Mouse (Mus musculus): ENCODE measurements around the gene Gpr137. TPM values are rescaled to one million over a fixed set of nuclear protein-coding genes. Genes with fewer than 3 reads are reported as not detected.

Gene Gpr137
- polyA plus RNA-seq, 1 experiment from 2014 or later = 20.2 TPM

Small RNA genes within 50 kb of the gene (microRNA-seq; reads per million reads assigned to microRNA genes)
- 0.66 reads per million for gene Mir6990

Other genes with a start within 250 kb of the Gpr137 start
- 35.5 and 39.6 TPM in 2 replicates for gene Rps6ka4, start 101.8 kb downstream of the Gpr137 start, polyA plus RNA-seq (2015; fragmentation: Nextera tagmentation; extraction: Ambion mirVana)
- 1.1 and 1.3 TPM in 2 replicates for gene Ccdc88b, start 84.3 kb downstream of the Gpr137 start, polyA plus RNA-seq (2015; fragmentation: Nextera tagmentation; extraction: Ambion mirVana)
- 111 and 122 TPM in 2 replicates for gene Trmt112, start 32.8 kb downstream of the Gpr137 start, polyA plus RNA-seq (2015; fragmentation: Nextera tagmentation; extraction: Ambion mirVana)
- 291 and 307 TPM in 2 replicates for gene Prdx5, start 32.4 kb downstream of the Gpr137 start, polyA plus RNA-seq (2015; fragmentation: Nextera tagmentation; extraction: Ambion mirVana)
- gene Esrra, start 20.7 kb downstream of the Gpr137 start, polyA plus RNA-seq (2015; fragmentation: Nextera tagmentation; extraction: Ambion mirVana) = 17.8 and 18.0 TPM in 2 replicates
- 1.8 and 2.8 TPM in 2 replicates for gene Catsperz, start 17.1 kb downstream of the Gpr137 start, polyA plus RNA-seq (2015; fragmentation: Nextera tagmentation; extraction: Ambion mirVana)
- 0.68 and 0.79 TPM in 2 replicates for gene Kcnk4, start 8.0 kb downstream of the Gpr137 start, polyA plus RNA-seq (2015; fragmentation: Nextera tagmentation; extraction: Ambion mirVana)
- 87.1 and 89.0 TPM in 2 replicates for gene Bad, start 619 bp downstream of the Gpr137 start, polyA plus RNA-seq (2015; fragmentation: Nextera tagmentation; extraction: Ambion mirVana)
- 53.7 and 70.6 TPM in 2 replicates for gene Ppp1r14b, start 32.5 kb upstream of the Gpr137 start, polyA plus RNA-seq (2015; fragmentation: Nextera tagmentation; extraction: Ambion mirVana)
- gene Plcb3, start 34.0 kb upstream of the Gpr137 start, polyA plus RNA-seq (2015; fragmentation: Nextera tagmentation; extraction: Ambion mirVana) = 61.7 and 65.4 TPM in 2 replicates
- 153 and 158 TPM in 2 replicates for gene Fkbp2, start 38.0 kb upstream of the Gpr137 start, polyA plus RNA-seq (2015; fragmentation: Nextera tagmentation; extraction: Ambion mirVana)
- gene Vegfb, start 45.2 kb upstream of the Gpr137 start, polyA plus RNA-seq (2015; fragmentation: Nextera tagmentation; extraction: Ambion mirVana) = 19.0 and 19.7 TPM in 2 replicates
- 28.8 TPM in 2 replicates for gene Dnajc4, start 50.1 kb upstream of the Gpr137 start, polyA plus RNA-seq (2015; fragmentation: Nextera tagmentation; extraction: Ambion mirVana)
- 22.9 and 26.6 TPM in 2 replicates for gene Nudt22, start 53.6 kb upstream of the Gpr137 start, polyA plus RNA-seq (2015; fragmentation: Nextera tagmentation; extraction: Ambion mirVana)
- gene Trpt1, start 53.7 kb upstream of the Gpr137 start, polyA plus RNA-seq (2015; fragmentation: Nextera tagmentation; extraction: Ambion mirVana) = 10.7 and 12.0 TPM in 2 replicates
- 17.3 and 18.4 TPM in 2 replicates for gene Fermt3, start 77.0 kb upstream of the Gpr137 start, polyA plus RNA-seq (2015; fragmentation: Nextera tagmentation; extraction: Ambion mirVana)
- gene Stip1, start 97.5 kb upstream of the Gpr137 start, polyA plus RNA-seq (2015; fragmentation: Nextera tagmentation; extraction: Ambion mirVana) = 198 and 202 TPM in 2 replicates
- gene Macrod1, start 114.3 kb upstream of the Gpr137 start, polyA plus RNA-seq (2015; fragmentation: Nextera tagmentation; extraction: Ambion mirVana) = 10.0 and 14.0 TPM in 2 replicates
- 3.4 and 3.6 TPM in 2 replicates for gene Flrt1, start 163.2 kb upstream of the Gpr137 start, polyA plus RNA-seq (2015; fragmentation: Nextera tagmentation; extraction: Ambion mirVana)

Data from stomach, embryonic 16.5 days (tissue).